Mouse (Mus musculus) embryo, embryonic 11.5 days (tissue): ENCODE measurements around the gene Apon.
"Not testable (repeated sequence)": the region's sequence is repeated elsewhere in the genome, so short reads cannot be mapped to it uniquely, and the experiment has no call there.

Source experiments
- DNase-seq: peaks from one replicate; pipeline ENCODE4 v3.0.0-alpha.2; 2012; ENCODE audit warnings: low read depth, low spot score

Gene Apon

GRCm38 (mm10) chr10:128272819-128273439, 19.0 kb downstream of the Apon start:
- not testable (repeated sequence) for DNase-seq

GRCm38 (mm10) chr10:128275374-128275773, 21.5 kb downstream of the Apon start:
- not testable (repeated sequence) for DNase-seq

DNA sequence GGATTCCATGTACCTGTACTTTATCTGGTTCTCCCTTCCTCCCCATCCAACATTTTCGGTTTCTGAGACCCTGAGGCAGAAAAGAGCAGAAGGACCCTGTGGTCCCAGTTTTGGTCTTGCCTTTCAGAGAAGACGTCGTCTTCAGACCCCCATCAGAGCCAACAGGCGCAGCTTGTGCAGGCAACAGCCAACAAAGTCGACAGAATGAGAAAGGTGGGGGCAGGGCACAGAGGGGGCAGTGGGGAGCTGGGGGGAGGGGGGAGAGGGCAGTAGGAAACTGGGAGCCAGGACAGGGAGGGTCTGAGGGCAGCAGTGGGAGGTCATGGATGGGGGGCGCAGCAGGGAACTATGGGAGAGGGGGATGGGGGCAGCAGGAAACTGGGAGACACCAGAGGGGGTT, 24.3 kb downstream of the Apon start:
- DNase-seq: no peak

DNA sequence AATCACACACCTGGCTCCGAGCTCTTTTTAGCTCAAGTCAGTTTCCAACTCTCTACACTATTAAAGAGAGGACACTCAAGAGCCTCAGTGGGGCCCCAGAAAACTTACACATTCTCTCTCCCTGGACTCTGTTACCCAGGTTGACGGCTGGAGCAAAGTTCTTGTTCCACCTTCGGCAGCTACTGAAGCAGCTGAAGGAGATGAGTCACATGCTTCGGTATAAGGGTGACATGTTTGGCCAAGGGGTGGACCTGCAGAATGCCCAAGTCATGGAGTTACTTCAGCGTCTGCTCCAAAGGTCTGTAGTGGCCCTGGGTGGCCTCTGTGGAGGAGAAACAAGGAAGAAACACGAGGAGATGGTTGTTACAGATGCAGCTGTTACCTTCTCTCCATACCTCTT, 27.0 kb downstream of the Apon start:
- DNase-seq: no peak

DNA sequence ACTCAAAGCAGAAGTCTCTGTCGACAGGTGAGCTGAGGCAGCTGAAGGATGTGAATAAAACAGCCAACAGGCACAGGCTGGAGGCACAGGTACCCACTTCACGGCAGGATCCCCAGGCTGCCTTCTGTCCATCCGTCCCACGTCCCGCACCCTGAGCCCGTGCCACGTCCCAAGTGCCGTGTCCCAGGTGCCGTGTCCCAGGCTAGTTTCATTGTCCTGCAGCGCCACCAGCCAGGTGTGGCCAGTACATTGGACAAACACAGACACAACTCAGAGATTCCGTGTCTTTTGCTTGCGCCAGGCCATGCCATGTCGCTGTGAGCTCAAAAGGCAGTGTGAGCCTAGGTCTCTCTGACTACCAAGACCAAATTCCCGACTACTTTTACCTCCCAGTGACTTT, 27.8 kb downstream of the Apon start:
- DNase-seq: no peak

DNA sequence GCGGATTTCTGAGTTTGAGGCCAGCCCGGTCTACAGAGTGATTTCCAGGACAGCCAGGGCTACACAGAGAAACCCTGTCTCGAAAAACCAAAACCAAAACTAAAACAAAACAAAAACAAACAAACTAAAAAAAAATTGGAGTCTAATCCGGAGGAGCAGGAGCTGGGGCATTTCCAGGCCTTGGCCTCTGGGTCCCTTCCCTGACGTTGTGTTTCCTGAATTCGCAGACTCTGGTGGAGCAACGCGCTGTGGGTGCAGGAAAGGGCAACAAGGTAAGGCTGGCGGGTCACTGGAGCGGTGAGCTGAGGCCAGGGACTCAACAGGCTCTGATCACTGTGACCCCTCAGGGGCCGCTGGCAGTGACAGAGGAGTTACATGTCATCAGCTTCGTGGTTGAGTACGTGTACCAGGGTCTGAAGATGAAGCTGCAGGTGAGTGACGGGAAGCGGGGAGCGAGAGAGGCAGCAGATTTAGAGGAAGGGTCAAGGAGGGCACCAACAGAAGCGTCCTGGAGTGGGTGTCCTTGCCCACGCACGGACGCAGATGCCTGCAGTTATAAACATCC, 29.1 kb downstream of the Apon start:
- no peak for DNase-seq

- DNase-seq: peak; percentile 65
Observed at GRCm38 (mm10) chr10:128283604-128284579, 30.0 kb downstream of the Apon start.

GRCm38 (mm10) chr10:128290594-128290993, 36.7 kb downstream of the Apon start:
- DNase-seq: not testable (repeated sequence)

DNA sequence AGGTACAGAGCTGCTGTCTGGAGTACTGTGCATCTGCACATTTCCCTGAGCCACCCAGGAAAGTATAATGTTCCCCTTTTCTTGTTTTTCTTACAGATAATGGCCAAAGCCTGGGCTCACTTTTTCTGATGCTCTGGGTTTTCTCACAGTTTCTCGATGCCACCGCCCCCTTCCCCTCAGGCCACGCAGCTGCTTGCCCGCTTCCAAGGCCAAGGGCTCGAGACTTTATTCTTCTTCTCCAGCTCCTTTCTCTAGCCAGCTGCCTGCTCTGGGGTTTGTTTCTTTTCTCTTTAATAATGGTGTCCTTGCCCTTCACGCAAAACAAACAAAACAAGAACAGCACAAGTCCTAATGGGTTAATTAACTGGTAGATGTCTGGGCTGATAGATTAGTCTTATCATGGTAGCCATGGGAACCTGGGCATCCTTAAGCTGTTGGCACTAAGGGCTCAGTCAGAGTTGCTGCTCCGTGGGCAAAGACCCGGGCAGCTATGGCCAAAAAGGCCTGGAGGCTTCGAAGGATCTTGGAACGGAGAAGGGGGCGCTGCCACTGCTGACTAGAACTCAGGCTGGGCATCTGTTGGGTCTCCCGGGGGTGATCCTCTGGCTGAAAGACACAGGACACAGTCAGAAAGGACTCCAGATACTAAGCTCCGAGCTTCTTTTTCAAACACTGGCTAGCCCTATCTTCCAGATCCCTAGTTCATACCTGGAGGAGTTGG, 42.6 kb downstream of the Apon start:
- DNase-seq: no peak

DNA sequence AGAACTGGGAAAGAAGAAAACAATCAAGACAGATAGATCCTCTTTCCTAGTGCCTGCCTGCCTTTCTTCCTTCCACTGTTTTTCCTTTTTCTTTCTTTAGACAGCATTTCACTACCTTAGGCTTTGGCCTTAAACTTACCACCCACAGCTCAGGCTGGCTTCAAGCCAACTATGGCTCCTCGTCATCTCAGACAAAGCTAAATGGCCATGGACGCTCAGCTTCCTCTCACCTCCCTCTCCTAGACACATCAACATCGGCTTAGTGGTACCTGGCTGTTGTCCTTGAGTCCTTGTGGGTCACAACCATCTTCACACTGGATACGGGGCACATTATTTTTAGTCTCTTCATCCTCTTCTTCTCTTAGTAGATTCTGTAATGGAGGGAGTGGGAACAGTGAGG, 43.3 kb downstream of the Apon start:
- no peak for DNase-seq

DNA sequence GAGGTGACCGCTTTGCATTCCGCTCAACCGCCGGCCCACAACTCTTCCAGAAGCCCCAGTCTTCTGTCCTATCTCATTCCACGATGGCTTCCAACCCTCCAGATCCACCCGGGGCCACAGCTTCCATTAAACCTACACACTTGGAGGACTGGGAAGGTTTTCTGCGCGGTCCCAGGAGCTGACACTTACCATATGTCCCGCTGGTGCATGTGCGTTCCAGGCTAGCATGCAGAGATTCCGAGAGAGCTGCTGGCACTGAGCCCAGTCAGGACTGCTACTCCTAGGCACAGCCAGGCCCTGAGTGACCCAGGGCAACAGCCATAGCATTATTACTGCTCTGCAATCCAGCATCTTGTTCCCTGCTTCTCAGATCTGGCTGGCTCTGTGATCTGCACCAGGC, 43.7 kb downstream of the Apon start:
- no peak for DNase-seq

- no peak for DNase-seq
Observed at GRCm38 (mm10) chr10:128298243-128298642, 44.3 kb downstream of the Apon start.

DNA sequence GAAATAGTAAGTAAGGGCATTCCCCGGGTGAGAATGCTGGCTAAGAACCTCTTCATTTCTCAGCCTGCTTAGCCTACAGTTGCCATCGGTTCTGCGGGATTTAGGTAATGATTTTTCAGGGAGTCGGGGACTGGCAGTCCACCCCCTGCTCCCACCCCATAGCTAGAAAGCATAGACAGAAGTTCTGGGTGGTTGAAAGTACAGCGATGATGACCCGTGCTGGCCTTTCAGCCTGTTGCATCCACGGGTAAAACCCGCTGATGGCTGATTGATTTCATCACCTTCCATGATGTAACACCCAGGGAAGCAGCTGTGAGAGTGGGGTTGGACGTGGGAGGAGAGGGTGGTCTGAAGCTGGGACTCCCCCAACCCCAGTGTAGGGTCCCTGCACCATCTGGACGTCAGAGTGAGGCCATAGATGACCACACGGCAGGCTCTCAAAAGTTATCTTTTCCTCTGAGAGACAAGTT, 44.8 kb downstream of the Apon start, which contains the start of gene Il23a:
TSS of gene Il23a (minus strand) at position 51 of the 470 bp plus-strand sequence.
- no peak for DNase-seq

DNA sequence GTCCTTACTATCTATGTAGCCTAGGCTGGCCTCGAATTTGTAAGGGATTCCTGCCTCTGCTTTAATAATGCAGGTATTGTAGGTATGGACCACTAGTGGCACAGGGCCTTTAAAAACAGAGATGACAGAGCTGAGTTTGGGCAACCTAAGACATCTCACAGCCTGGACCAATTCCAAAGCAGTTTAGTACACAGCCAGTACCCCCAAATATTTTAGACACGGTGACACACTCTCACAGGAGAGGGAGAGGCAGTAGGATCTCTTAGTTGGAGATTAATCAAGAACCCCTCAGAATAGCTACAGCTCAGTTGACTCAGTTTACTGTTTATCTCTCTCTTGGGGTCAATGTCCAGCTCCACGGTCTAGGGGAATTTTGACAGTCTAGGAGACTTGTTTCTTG, 48.5 kb downstream of the Apon start:
- DNase-seq: no peak

- no peak for DNase-seq
Observed at GRCm38 (mm10) chr10:128302785-128303125, 48.9 kb downstream of the Apon start.

GRCm38 (mm10) chr10:128303126-128304021, 49.5 kb downstream of the Apon start, which contains the start of gene Pan2:
Pan2 (plus strand) TSS chr10:128303335.
- DNase-seq: peak; percentile 99
